Mouse (Mus musculus) c-Kit-positive CD71-positive TER-119-positive erythroid progenitor cells, embryonic 14.5 days (primary cell): ENCODE results near the gene Mpv17l2.

Experiments used
- DNase-seq: peaks from one replicate; pipeline ENCODE4 v3.0.0-alpha.2; 2013; ENCODE audit warnings: low spot score

The Mpv17l2 gene

DNA sequence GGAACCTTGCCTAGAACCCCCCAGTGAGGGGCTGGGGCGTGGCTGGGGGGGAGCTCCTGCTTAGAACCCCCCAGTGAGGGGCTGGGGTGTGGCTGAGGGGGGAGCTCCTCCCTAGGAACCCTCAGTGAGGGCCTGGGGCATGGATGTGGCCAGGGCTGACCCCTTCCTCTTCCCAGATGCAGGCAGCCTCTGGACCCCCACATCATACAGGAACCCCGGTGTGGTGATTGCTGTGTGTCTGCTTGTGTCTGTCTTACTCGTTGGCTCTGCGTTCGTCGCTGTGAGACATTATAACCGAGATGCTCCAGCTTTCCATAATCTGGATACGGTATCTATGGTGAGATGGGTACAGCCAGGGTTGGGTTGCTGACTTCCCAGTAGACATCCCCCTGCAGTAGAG lies 39.1 kb downstream of the Mpv17l2 start:
- DNase-seq = no peak

DNA sequence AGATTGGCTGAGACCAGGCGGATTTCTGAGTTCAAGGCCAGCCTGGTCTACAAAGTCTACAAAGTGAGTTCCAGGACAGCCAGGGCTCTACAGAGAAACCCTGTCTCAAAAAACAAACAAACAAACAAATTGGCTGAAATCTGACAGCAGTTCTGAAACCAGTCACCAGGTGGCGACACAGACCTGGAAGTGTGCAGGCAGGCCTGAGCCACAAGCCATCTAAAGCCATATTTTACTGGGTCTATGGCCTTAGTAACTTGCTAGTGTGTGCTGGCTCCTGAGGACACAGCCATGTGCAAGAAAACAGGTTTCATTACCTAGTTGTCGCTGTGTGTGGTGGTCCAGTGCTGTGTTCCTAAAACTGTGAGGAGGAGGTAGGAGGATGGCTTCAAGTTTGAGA lies 40.0 kb downstream of the Mpv17l2 start:
- peak; percentile 76 for DNase-seq

DNA sequence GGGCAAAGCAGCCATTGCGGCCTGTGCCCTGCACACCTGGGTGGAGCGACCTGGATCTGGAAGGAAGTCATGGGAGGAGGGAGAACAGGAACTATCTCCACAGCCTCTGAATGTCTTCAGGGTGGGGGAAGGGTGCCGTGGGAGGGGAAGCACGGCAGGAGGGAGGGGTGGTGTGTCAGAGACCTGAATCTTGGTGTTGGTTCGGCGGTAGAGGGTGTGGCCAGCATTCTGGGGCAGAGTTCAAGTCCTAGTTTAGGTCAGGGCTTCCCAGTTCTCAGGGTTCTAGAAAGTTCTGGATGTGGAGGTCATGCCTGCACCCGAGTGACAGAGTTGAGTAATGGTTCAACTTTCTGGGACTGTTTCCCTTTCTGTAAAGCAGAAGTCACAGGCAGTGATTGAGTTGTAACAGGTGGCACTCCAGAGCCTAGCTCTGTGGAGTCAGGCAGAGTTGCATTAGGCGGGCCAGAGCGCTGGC lies 40.9 kb downstream of the Mpv17l2 start:
- no peak for DNase-seq

DNA sequence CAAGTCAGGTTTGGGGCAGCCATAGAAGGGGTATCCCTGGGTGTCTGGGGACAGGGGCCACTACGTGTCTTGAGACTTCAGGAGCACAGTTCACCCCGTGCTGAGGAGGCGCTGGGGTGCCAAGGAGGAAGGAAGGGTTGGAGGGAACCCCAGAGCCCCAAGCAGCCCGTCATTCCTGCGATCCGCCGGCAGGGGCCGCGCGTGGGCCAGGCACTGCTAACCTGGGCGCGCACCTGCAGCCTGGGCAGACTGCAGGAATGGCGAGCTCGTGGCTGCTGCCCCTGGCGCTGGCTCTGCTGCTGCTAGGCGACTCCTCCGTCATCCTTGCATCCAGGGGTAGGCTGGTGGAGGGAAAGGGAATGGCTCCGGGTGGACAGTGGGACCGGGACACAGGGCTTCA lies 42.4 kb downstream of the Mpv17l2 start, which contains the start of gene Gm3336:
Gm3336 (plus strand) TSS at position 247 of the 400 bp plus-strand sequence.
- DNase-seq = no peak

DNA sequence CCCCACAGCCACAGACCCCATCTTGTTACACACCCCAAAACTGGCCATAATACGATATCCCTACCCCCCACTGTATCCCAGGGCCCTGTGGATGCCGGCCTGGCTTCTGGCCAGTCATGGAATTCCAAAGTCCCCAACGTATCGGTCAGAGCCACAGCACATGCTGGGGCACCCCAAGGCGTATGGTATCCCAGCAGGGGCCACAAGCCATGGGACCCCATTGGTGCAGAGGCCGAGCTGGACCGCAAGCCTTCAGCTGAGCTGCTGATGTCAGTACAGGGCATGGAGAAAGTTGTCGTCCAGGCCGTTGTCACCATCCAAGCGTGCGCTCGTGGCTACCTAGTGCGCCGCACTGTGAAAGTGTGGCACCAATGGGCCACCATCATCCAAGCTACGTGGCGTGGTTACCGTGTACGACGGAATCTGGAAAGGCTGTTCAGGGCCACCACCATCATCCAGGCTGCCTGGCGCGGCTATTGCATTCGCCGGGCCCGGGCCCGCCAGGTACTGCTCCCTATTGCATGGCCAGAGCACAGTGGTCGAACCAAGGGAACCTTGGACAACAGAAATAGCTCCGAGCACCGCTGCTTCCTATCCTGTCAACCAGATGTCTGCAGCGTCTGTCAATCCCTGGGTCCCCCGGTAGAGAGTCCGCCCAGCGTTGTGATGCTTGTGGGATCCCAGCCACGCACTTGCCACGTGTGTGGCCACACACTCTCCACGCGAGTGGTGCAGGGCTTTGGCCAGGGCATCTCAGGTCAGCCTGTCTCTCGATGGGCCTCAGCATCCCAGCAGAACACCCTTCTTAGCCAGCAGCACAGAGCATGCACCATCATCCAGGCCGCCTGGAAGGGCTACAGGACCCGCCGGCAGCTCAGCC lies 44.0 kb downstream of the Mpv17l2 start:
- no peak for DNase-seq

DNA sequence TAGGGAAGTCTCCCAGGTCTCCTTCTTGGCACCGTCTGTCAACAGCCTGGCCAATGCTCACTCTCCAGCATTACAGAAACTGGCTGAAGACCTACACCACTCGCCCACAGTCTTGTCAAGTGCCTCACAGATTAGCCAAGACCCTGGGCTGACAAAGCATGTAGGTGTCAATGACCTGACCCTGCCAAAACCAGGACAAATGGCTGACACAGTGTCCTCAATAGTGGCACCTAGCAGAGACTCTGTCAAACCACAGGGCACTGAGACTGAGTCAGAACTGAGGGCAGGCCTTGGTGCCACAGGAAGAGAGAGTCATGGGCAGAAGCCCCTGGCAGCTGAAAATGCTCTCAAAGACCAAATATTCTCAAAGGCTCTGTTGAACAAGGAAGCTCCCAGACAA lies 45.7 kb downstream of the Mpv17l2 start:
- no peak for DNase-seq

DNA sequence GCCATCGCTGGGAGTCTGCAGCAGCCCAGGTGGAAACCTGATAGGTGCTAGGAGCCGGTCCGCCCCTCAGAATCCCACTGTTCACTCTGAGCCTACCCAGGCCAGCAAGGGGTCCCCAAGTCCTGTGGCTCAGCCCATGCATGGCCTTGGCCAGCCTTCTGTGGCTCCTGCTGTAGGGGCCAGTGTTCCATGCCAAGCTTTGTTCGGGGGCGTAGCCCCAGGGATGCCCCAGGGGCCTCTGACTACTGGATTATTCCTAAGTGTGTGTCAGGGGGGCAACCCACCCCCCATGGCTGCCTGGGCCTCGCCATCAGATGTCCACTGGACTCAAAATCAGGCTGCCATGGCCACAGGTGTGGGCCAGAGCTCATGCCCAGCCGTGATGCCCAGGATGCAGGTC lies 46.8 kb downstream of the Mpv17l2 start:
- DNase-seq = no peak

DNA sequence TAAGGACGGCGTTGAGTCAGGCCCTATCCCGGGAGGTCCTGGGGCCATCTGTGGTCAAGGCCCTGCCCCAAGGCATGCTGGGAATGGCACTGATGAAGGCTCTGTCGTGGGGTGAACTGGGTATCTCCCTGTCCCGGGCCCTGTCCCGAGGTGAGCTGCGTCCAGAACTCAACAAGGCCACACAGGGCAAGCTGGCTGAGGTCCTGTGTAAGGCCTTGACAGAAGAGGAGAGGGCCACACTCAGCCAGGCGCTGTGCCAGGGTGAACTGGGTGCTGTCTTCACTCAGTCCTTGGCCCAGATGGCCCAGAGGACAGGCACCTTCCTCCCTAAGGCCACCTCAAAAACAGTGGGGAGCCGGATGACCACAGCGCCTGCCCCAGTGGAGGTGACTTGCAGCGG lies 49.7 kb downstream of the Mpv17l2 start:
- no peak for DNase-seq

DNA sequence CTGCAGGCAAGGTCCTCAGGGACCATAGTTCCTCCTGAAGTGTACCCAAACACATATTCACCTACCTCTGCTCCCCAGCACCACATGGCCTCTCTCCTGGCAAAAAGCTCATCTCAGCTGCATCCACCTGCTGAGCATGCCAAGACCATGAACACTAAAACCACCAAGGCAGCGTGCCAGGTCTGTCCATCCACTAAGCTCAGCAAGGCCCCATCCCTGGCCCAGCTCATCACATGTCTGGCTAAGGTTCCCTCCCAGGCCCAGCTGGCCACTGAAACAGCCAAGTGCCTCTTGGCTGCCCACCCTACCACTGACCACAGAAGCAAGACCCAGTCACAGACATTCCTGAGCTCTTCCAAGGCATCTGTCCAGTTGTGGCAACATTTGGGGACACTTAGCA lies 50.5 kb downstream of the Mpv17l2 start:
- DNase-seq = no peak

DNA sequence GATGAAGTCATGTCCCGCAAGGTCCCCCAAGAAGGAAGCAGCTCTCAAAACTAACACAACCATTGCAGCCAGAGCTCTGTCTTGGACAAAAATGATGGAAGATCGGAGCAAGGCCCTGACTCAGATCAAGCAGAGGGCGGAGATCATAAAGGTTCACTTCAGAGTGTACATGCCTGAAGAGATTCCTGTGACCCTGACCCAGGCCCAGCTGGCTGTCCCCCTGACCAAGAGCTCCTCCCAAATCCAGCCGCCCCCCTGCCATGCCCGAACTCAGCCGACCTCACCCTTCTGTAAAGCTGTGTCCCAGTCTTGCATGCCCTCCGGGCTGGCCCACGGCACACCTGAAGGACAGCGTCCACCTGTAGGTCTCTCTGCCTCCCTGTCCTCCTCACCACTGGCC lies 51.0 kb downstream of the Mpv17l2 start:
- DNase-seq = no peak
